Comparison of ENCODE assay signal across 21 mouse cellular contexts in genomic region chr3:108101594-108101993, GRCm38 (mm10). TPM values are rescaled to one million over a fixed set of nuclear protein-coding genes. Genes with fewer than 3 reads are reported as not detected.
A peak's percentile ranks its signal among the peaks of the same experiment; 100 is the strongest.
DNase-seq lines count a peak whose midpoint lies in the region; ATAC-seq and TF ChIP-seq lines count a peak whose summit lies in the region.
"Had no signal": no experiment of that assay in that cellular context is flagged by ENCODE, and none has a peak within 500 bp of the region (broad histone marks: within the 10 kb centered on the region; RNA-seq: fewer than 3 reads in every experiment).

No protein-coding gene starts in this region.

- no peak overlapping the region for H3K9ac ChIP-seq in forebrain, embryonic 12.5 days
- no peak overlapping the region for H3K9ac ChIP-seq in forebrain, embryonic 11.5 days (ENCODE audit: low read length)
- no peak overlapping the region for H3K9ac ChIP-seq in hindbrain, postnatal 0 days (replicated peaks; ENCODE audit: low read length)
- H3K9ac ChIP-seq in hindbrain, embryonic 14.5 days: no peak overlapping the region
- H3K9ac ChIP-seq in neural tube, embryonic 13.5 days: 0 out of 2 replicates have a peak overlapping the region, but pooled peaks have one; percentile 31
- H3K9ac ChIP-seq: embryonic facial prominence, embryonic 13.5 days; lung, embryonic 15.5 days had no signal

- H3K27me3 ChIP-seq in forebrain, embryonic 12.5 days: no peaks in the 10 kb centered on the region
- H3K27me3 ChIP-seq in forebrain, embryonic 11.5 days (ENCODE audit: control insufficient read depth, insufficient read depth, low read length): no peaks in the 10 kb centered on the region
- H3K27me3 ChIP-seq in hindbrain, postnatal 0 days (ENCODE audit: insufficient read depth, low read length): no peaks in the 10 kb centered on the region
- no peaks in the 10 kb centered on the region for H3K27me3 ChIP-seq in hindbrain, embryonic 14.5 days (ENCODE audit: control insufficient read depth, insufficient read depth, low read length)
- H3K27me3 ChIP-seq in neural tube, embryonic 13.5 days: no peaks in the 10 kb centered on the region
- H3K27me3 ChIP-seq: embryonic facial prominence, embryonic 13.5 days; lung, embryonic 15.5 days; Patski had no signal

- 30% methylated on average over 3 of the region's 3 CpGs for WGBS in forebrain, embryonic 12.5 days
- 56% methylated on average over 3 of the region's 3 CpGs for WGBS in forebrain, embryonic 11.5 days
- WGBS in hindbrain, postnatal 0 days: 26% methylated on average over 3 of the region's 3 CpGs
- WGBS in hindbrain, embryonic 14.5 days: 31% methylated on average over 3 of the region's 3 CpGs
- 28% methylated on average over 3 of the region's 3 CpGs for WGBS in neural tube, embryonic 13.5 days

- no peak overlapping the region for H3K4me3 ChIP-seq in forebrain, embryonic 12.5 days (replicated peaks)
- no peak overlapping the region for H3K4me3 ChIP-seq in forebrain, embryonic 11.5 days (ENCODE audit: low read depth, low read length)
- H3K4me3 ChIP-seq in hindbrain, postnatal 0 days (ENCODE audit: low read length): no peak overlapping the region
- H3K4me3 ChIP-seq in hindbrain, embryonic 14.5 days (replicated peaks; ENCODE audit: low read length): no peak overlapping the region
- H3K4me3 ChIP-seq in neural tube, embryonic 13.5 days: no peak overlapping the region
- H3K4me3 ChIP-seq: embryonic facial prominence, embryonic 13.5 days; lung, embryonic 15.5 days had no signal

- no peak overlapping the region for H3K4me2 ChIP-seq in forebrain, embryonic 12.5 days
- H3K4me2 ChIP-seq in forebrain, embryonic 11.5 days (ENCODE audit: low read depth, low read length, severe bottlenecking): no peak overlapping the region
- no peak overlapping the region for H3K4me2 ChIP-seq in hindbrain, postnatal 0 days (ENCODE audit: low read depth, low read length)
- no peak overlapping the region for H3K4me2 ChIP-seq in hindbrain, embryonic 14.5 days (replicated peaks)
- no peak overlapping the region for H3K4me2 ChIP-seq in neural tube, embryonic 13.5 days
- H3K4me2 ChIP-seq: embryonic facial prominence, embryonic 13.5 days; lung, embryonic 15.5 days had no signal

- peaks cover 11% of the 10 kb centered on the region; the same call in 1 of the 2 replicates for H3K4me1 ChIP-seq in forebrain, embryonic 12.5 days
- H3K4me1 ChIP-seq in forebrain, embryonic 11.5 days (replicated peaks; ENCODE audit: control insufficient read depth, insufficient read depth, low read length): no peaks in the 10 kb centered on the region; the same call in 1 of the 2 replicates
- H3K4me1 ChIP-seq in hindbrain, postnatal 0 days (ENCODE audit: insufficient read depth, low read length): no peaks in the 10 kb centered on the region
- H3K4me1 ChIP-seq in hindbrain, embryonic 14.5 days (replicated peaks; ENCODE audit: control insufficient read depth, insufficient read depth, low read length): no peaks in the 10 kb centered on the region; the same call in 1 of the 2 replicates
- peaks cover 10% of the 10 kb centered on the region; the same call in 1 of the 2 replicates for H3K4me1 ChIP-seq in neural tube, embryonic 13.5 days (replicated peaks)
- H3K4me1 ChIP-seq: embryonic facial prominence, embryonic 13.5 days; lung, embryonic 15.5 days had no signal

- H3K9me3 ChIP-seq in forebrain, embryonic 12.5 days: no peaks in the 10 kb centered on the region
- no peaks in the 10 kb centered on the region for H3K9me3 ChIP-seq in forebrain, embryonic 11.5 days (ENCODE audit: control insufficient read depth, low read length)
- no peaks in the 10 kb centered on the region for H3K9me3 ChIP-seq in hindbrain, postnatal 0 days (ENCODE audit: low read length)
- no peaks in the 10 kb centered on the region for H3K9me3 ChIP-seq in hindbrain, embryonic 14.5 days (ENCODE audit: control insufficient read depth, low read length)
- H3K9me3 ChIP-seq in neural tube, embryonic 13.5 days: no peaks in the 10 kb centered on the region
- H3K9me3 ChIP-seq: embryonic facial prominence, embryonic 13.5 days; lung, embryonic 15.5 days had no signal

- peak; percentile 75; the same call in 1 of the 2 replicates for ATAC-seq in forebrain, embryonic 12.5 days (ENCODE audit: low FRiP score)
- ATAC-seq in forebrain, embryonic 11.5 days (replicated peaks; ENCODE audit: low FRiP score): no peak
- no peak; the same call in 1 of the 2 replicates for ATAC-seq in hindbrain, postnatal 0 days
- no peak for ATAC-seq in hindbrain, embryonic 14.5 days (ENCODE audit: low FRiP score)
- ATAC-seq in neural tube, embryonic 13.5 days (ENCODE audit: low read depth): no peak
- ATAC-seq: Patski had no signal

- TF ChIP-seq CTCF in hindbrain, postnatal 0 days (IDR thresholded peaks at IDR 0.05; ENCODE audit: low read depth): no peak

- no peaks in the 10 kb centered on the region for H3K36me3 ChIP-seq in forebrain, embryonic 12.5 days (replicated peaks)
- no peaks in the 10 kb centered on the region for H3K36me3 ChIP-seq in forebrain, embryonic 11.5 days (ENCODE audit: control insufficient read depth, insufficient read depth, low read length)
- no peaks in the 10 kb centered on the region for H3K36me3 ChIP-seq in hindbrain, postnatal 0 days (ENCODE audit: insufficient read depth, low read length)
- peaks cover 12% of the 10 kb centered on the region; the same call in 1 of the 2 replicates for H3K36me3 ChIP-seq in hindbrain, embryonic 14.5 days (replicated peaks; ENCODE audit: control insufficient read depth, insufficient read depth)
- H3K36me3 ChIP-seq in neural tube, embryonic 13.5 days: 0 out of 2 replicates have a peak, but pooled peaks cover 12% of the 10 kb centered on the region

- no peak for DNase-seq in forebrain, embryonic 11.5 days (ENCODE audit: low spot score)
- DNase-seq in hindbrain, postnatal 0 days (ENCODE audit: low spot score): peak; percentile 24
- DNase-seq in hindbrain, embryonic 14.5 days (ENCODE audit: low spot score): no peak
- DNase-seq in neural tube, embryonic 10.5 days (ENCODE audit: extremely low spot score, low spot score): no peak
- no peak for DNase-seq in adrenal gland, adult 8-10 months
- no peak for DNase-seq in natural killer cell, adult 2 months (ENCODE audit: low spot score in 2 of 2)
- DNase-seq: adrenal gland, postnatal 10 days; cerebellum, adult 11 months; cerebellum, postnatal 10 days; kidney, adult 2 months; kidney, postnatal 10 days; left cerebral cortex, postnatal 4 days; lung, postnatal 4 days; thymus, postnatal 25 days had no signal

- H3K27ac ChIP-seq in forebrain, embryonic 12.5 days: peak overlapping the region; percentile 68
- H3K27ac ChIP-seq in forebrain, embryonic 11.5 days (ENCODE audit: low read depth, low read length): no peak overlapping the region
- H3K27ac ChIP-seq in hindbrain, postnatal 0 days: 0 out of 2 replicates have a peak overlapping the region, but pooled peaks have one; percentile 32
- H3K27ac ChIP-seq in hindbrain, embryonic 14.5 days: no peak overlapping the region
- peak overlapping the region; percentile 46; the same call in 1 of the 2 replicates for H3K27ac ChIP-seq in neural tube, embryonic 13.5 days (replicated peaks)
- H3K27ac ChIP-seq: embryonic facial prominence, embryonic 13.5 days; lung, embryonic 15.5 days had no signal

RNA-seq across cellular contexts. Expression of gene Gnat2, which starts 9.0 kb away (rescaled TPM):
- 0.44 and 0.86 TPM in 2 replicates for polyA plus RNA-seq in forebrain, embryonic 12.5 days (2016; fragmentation: Nextera tagmentation; extraction: Ambion mirVana)
- 0.33 and 0.99 TPM in 2 replicates for polyA plus RNA-seq in forebrain, embryonic 11.5 days (2014; fragmentation: Nextera tagmentation; extraction: Ambion mirVana)
- total RNA-seq in hindbrain, postnatal 0 days (2014; rRNA removed): not detected in 2 replicates
- 0.10 and 0.25 TPM in 2 replicates for polyA plus RNA-seq in hindbrain, postnatal 0 days (2015; fragmentation: Nextera tagmentation; extraction: Ambion mirVana)
- polyA plus RNA-seq in hindbrain, embryonic 14.5 days (2014; fragmentation: Nextera tagmentation; extraction: Ambion mirVana): 0.33 and 0.48 TPM in 2 replicates
- 0.08 and 0.36 TPM in 2 replicates for polyA plus RNA-seq in neural tube, embryonic 13.5 days (2015; fragmentation: Nextera tagmentation; extraction: Ambion mirVana)
- total RNA-seq in adrenal gland, adult 8-10 months (2022): 10 to 100 TPM; 14.7 to 22.5 (median 17.6) TPM
- total RNA-seq: heart, postnatal 25 days had no signal

RNA-seq across cellular contexts. Expression of gene Ampd2, which starts 15.1 kb away (rescaled TPM):
- 47.3 and 50.5 TPM in 2 replicates for polyA plus RNA-seq in forebrain, embryonic 12.5 days (2016; fragmentation: Nextera tagmentation; extraction: Ambion mirVana)
- 45.1 and 45.7 TPM in 2 replicates for polyA plus RNA-seq in forebrain, embryonic 11.5 days (2014; fragmentation: Nextera tagmentation; extraction: Ambion mirVana)
- 56.6 and 58.4 TPM in 2 replicates for total RNA-seq in hindbrain, postnatal 0 days (2014; rRNA removed)
- polyA plus RNA-seq in hindbrain, postnatal 0 days (2015; fragmentation: Nextera tagmentation; extraction: Ambion mirVana): 40.3 and 43.2 TPM in 2 replicates
- 43.8 and 45.5 TPM in 2 replicates for polyA plus RNA-seq in hindbrain, embryonic 14.5 days (2014; fragmentation: Nextera tagmentation; extraction: Ambion mirVana)
- polyA plus RNA-seq in neural tube, embryonic 13.5 days (2015; fragmentation: Nextera tagmentation; extraction: Ambion mirVana): 56.3 and 56.7 TPM in 2 replicates
- 100 to 1,000 TPM; 152 to 212 (median 184) TPM for total RNA-seq in adrenal gland, adult 8-10 months (2022)

RNA-seq across cellular contexts. Expression of gene Gnai3, which starts 44.4 kb away (rescaled TPM):
- polyA plus RNA-seq in forebrain, embryonic 12.5 days (2016; fragmentation: Nextera tagmentation; extraction: Ambion mirVana): 198 and 205 TPM in 2 replicates
- 210 and 213 TPM in 2 replicates for polyA plus RNA-seq in forebrain, embryonic 11.5 days (2014; fragmentation: Nextera tagmentation; extraction: Ambion mirVana)
- 61.0 and 66.6 TPM in 2 replicates for total RNA-seq in hindbrain, postnatal 0 days (2014; rRNA removed)
- polyA plus RNA-seq in hindbrain, postnatal 0 days (2015; fragmentation: Nextera tagmentation; extraction: Ambion mirVana): 97.9 and 100 TPM in 2 replicates
- polyA plus RNA-seq in hindbrain, embryonic 14.5 days (2014; fragmentation: Nextera tagmentation; extraction: Ambion mirVana): 132 and 142 TPM in 2 replicates
- 151 and 164 TPM in 2 replicates for polyA plus RNA-seq in neural tube, embryonic 13.5 days (2015; fragmentation: Nextera tagmentation; extraction: Ambion mirVana)
- total RNA-seq in adrenal gland, adult 8-10 months (2022): 100 to 1,000 TPM; 137 to 154 (median 149) TPM

RNA-seq across cellular contexts. Expression of gene Gpr61, which starts 53.1 kb away (rescaled TPM):
- polyA plus RNA-seq in forebrain, embryonic 12.5 days (2016; fragmentation: Nextera tagmentation; extraction: Ambion mirVana): 0.44 and 0.63 TPM in 2 replicates
- polyA plus RNA-seq in forebrain, embryonic 11.5 days (2014; fragmentation: Nextera tagmentation; extraction: Ambion mirVana): 0.25 and 0.32 TPM in 2 replicates
- 12.2 and 12.4 TPM in 2 replicates for total RNA-seq in hindbrain, postnatal 0 days (2014; rRNA removed)
- polyA plus RNA-seq in hindbrain, postnatal 0 days (2015; fragmentation: Nextera tagmentation; extraction: Ambion mirVana): 6.1 and 6.8 TPM in 2 replicates
- polyA plus RNA-seq in hindbrain, embryonic 14.5 days (2014; fragmentation: Nextera tagmentation; extraction: Ambion mirVana): 3.6 and 3.9 TPM in 2 replicates
- 3.3 and 4.2 TPM in 2 replicates for polyA plus RNA-seq in neural tube, embryonic 13.5 days (2015; fragmentation: Nextera tagmentation; extraction: Ambion mirVana)
- 1 to 10 TPM in 1 of 4 experiments, under 1 TPM in 3; 0.31 to 1.1 (median 0.71) TPM for total RNA-seq in adrenal gland, adult 8-10 months (2022)
- total RNA-seq: heart, postnatal 25 days; liver, adult 2 months had no signal
- polyA plus RNA-seq: kidney, adult 2 months; liver, adult 2 months had no signal

RNA-seq across cellular contexts. Expression of gene Gstm4, which starts 56.9 kb away (rescaled TPM):
- polyA plus RNA-seq in forebrain, embryonic 12.5 days (2016; fragmentation: Nextera tagmentation; extraction: Ambion mirVana): 11.3 and 12.2 TPM in 2 replicates
- polyA plus RNA-seq in forebrain, embryonic 11.5 days (2014; fragmentation: Nextera tagmentation; extraction: Ambion mirVana): 11.8 and 14.3 TPM in 2 replicates
- 6.7 and 6.9 TPM in 2 replicates for total RNA-seq in hindbrain, postnatal 0 days (2014; rRNA removed)
- polyA plus RNA-seq in hindbrain, postnatal 0 days (2015; fragmentation: Nextera tagmentation; extraction: Ambion mirVana): 22.5 and 23.0 TPM in 2 replicates
- polyA plus RNA-seq in hindbrain, embryonic 14.5 days (2014; fragmentation: Nextera tagmentation; extraction: Ambion mirVana): 17.5 and 19.1 TPM in 2 replicates
- 13.9 and 15.5 TPM in 2 replicates for polyA plus RNA-seq in neural tube, embryonic 13.5 days (2015; fragmentation: Nextera tagmentation; extraction: Ambion mirVana)
- total RNA-seq in adrenal gland, adult 8-10 months (2022): 10 to 100 TPM; 15.3 to 20.7 (median 19.6) TPM

Comparison
In these comparisons a context has a peak if more than half of its experiments do, and no peak if none do; other contexts are left out.
1. H3K27ac ChIP-seq: peak in forebrain, embryonic 12.5 days (single experiment), hindbrain, postnatal 0 days (single experiment) and neural tube, embryonic 13.5 days (single experiment); none in forebrain, embryonic 11.5 days (single experiment) and hindbrain, embryonic 14.5 days (single experiment).